Mouse (Mus musculus): Measurements from ENCODE around the gene Rsph9.

DNA sequence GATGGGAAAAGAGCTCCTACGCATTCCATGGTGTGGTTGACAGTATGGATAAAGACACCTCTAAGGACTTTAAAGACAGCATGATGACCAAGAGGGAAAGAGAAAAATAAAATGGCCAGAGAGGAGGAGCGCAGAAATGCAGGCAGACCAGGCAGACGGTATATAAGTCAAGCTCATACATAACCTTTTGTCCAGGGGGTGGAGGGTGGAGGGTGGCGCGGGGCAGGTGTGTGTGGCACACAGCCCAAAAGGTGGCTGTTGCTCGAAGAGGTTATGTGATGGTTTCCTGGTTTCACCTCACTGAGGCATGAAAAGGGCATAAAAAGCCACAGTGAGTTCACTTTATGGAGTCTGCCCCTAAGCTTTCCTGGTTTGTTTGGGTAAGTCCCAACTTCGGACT is 18.5 kb upstream of the Rsph9 start:
- TF ChIP-seq CTCF (IDR thresholded peaks at IDR 0.05; ENCODE audit: borderline replicate concordance, insufficient read depth, low read depth, low read length) (no peak), POLR2A (IDR thresholded peaks at IDR 0.05; ENCODE audit: borderline replicate concordance, insufficient read depth, low read length) (no peak)

Measured in cerebellum, adult 2 months (tissue).